Mouse (Mus musculus) 3134 (cell line): ENCODE measurements around the gene Bik.
A peak's percentile ranks its signal among the peaks of the same experiment; 100 is the strongest.

Experiments used
- DNase-seq: peaks from one replicate; pipeline ENCODE4 v3.0.0-alpha.2; 2011; ENCODE audit warnings: low spot score; ENCODE audit not compliant: insufficient read length; ENCODE audit errors: extremely low read depth

The Bik gene

DNA sequence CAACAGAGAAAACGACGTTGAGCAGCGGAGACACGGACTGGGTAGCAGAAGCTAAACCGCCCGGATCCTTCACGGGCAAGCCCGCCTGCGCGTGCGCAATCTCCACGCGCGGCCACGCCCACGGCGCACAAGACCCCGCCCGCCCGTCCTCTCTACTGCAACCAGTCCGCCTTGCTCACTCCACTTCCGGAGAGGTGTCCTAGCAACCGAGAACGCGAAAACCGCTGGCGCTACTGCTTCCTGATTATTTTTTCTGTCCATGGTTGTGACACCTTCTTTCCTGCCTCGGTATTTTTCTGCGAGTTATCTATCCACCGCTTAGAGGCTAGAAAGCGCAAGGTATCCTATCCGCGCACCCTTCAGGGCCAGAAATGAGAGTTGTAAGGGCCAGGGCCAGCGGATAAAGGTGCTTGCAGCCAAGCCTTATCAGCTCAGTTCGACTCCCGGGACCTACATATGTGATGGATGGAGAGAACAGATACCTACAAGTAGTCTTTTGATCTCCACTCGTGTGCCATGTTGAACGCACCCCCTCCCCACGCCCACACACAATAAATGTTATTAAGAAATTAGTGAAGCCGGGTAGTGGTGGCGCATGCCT lies 15.8 kb upstream of the Bik start, which contains the start of gene Ttll1:
TSS of gene Ttll1 (minus strand) at position 89 of the 601 bp plus-strand sequence.
- peak; percentile 96 for DNase-seq

DNA sequence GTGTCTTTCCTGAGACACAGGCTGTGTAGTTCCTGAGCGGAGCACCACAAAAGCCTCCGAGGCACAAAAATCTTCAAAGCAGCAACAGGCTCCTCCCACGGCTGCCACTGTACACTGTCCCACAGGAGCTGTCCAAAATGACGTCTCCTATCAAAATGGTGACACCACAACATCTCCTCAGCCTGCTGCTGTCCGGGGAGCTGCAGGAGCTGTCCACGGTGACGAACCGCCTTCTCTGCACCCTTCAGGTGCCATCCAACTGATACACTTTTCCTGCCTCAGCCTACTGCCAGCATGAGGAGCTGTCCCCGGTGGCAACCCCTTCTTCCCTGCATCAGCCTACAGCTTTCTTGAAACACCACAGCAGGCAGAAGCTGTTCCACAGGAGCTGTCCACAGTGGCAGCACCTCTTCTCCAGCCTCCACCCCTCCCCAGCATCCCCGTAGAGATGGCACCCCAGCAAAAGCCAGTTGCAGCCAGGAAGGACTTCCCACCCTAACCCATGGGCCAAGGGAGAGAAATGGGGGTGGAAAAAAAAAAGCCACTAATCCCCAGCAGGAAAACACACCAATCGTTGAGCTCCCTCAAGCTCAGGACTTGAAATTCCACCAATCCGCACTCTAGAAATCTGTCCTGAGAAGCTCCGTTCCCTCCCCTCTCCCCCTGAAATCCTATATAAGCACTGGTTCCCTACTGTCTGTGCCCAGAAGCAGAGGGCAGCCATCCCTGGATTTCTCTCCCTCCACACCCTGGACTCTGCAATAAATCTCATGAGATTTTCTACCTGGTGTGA lies 14.0 kb upstream of the Bik start:
- DNase-seq, result no peak

GRCm38 (mm10) chr15:83515018-83515417 lies 11.6 kb upstream of the Bik start:
- DNase-seq, result no peak

DNA sequence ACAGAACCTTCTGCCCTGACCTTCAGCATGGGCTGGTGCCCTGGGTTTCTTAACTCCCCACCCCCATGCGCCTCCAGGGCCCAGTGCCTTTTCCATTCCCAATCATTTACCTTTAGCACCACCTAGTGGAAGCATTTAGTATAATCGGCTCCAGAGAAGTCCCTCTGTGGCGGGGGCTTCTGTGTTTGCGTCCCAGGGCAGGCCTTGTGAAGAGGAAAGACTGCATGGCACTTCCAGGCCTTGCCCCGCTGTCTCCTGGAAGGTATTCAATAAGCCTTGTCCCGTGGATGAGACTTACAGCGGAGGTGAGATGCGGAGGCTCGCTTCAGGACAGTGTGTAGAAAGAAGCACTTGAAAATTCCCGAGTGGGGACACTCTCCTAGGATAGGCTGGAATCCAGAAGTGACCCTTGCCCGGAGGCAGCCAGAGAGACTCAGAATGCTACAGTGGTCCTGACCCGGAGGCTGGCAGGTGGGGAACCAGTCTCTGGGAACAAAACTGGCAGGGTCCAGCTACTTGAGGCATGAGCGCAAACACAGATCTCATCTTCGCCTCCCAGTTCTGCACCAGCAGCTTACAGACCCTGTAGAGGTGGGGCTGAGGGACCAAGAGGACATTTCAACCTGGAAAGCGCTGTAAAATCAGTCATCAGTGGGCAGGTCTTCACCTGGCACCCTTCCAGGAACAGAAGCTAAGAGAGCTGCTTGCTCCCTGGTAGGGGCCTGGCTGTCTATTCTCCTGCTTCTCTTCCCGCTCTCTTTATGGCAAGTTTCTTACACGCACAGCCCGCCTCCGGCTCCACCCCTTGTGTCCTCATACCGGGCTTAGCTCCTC lies 8.2 kb upstream of the Bik start:
- no peak for DNase-seq

- no peak for DNase-seq
Observed at GRCm38 (mm10) chr15:83520861-83521382, 5.7 kb upstream of the Bik start.

DNA sequence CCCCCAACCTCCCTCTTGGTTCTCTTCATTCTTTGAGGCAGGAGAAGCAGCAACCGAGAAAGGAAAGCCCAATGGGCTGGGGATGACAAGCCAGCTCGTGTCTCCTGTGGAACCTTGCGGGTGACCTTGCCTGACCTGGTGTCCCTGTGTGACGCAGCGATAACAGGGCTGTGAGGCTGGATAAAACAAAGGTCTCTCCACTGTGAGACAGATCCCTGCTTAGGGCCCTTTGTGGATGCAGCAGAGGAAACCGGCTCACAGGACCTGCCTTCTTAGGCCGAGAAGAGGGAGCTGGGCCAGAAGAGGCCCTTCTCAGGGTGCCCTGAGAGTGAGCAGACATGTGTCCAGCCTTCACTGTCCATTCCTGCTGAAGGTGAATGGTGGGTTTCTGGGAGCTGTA lies 3.5 kb upstream of the Bik start:
- no peak for DNase-seq

DNA sequence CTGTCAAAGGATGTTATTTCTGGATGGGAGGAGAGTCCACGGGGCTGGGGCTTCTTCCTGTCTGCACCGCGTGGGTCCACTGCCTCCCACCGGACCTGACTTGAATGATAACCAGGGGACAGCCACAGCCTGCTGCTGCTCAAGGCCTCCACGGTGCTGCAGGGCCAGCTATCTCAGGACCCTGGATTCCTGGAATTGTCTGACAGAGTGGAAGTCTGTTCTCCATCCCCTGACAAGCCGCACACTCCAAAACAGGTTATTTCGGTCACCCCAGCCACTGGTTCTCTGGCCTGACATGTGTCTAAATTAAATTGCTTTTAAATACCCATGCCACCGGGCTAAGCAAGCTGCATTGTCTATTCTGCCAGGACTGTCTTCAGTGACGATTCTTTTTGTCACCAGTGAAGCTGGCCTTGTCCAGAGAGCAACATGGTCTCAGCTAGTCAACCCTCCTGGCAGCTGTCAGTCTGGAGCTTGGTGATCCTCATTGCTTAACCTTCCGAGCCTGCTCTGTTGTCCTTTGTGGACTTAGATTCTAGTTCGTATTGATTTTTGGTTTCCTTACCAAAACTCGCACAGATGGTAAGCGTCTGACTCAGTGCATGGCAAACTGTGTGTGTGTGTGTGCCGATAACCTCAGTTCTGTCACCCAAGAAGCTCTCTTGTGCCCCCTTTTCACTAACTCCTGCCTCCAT lies 2.9 kb upstream of the Bik start:
- no peak for DNase-seq

GRCm38 (mm10) chr15:83524333-83524729 lies 2.3 kb upstream of the Bik start:
- no peak for DNase-seq

- no peak for DNase-seq
Observed at GRCm38 (mm10) chr15:83527092-83527437, 403 bp downstream of the Bik start.

GRCm38 (mm10) chr15:83527747-83528146 lies 1.1 kb downstream of the Bik start:
- no peak for DNase-seq

DNA sequence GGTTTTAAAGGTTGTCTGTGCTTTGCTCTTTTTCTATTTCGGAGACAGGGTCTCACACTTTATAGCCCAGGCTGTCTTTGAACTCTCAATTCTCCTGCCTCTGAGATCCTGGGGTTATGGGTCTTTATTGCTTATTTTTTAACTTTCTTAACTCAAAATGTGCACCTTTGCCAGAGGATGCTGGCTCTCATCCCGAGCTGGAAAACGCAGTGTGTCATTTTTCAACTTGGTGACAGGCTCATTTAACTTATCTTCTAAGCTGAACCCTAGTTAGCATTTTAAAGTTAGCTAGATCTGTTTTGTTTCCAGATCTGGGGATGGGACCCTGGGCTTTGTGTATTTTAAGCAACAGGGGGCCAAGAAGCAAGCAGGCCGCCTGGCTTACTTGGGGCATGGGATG lies 2.2 kb downstream of the Bik start:
- no peak for DNase-seq

DNA sequence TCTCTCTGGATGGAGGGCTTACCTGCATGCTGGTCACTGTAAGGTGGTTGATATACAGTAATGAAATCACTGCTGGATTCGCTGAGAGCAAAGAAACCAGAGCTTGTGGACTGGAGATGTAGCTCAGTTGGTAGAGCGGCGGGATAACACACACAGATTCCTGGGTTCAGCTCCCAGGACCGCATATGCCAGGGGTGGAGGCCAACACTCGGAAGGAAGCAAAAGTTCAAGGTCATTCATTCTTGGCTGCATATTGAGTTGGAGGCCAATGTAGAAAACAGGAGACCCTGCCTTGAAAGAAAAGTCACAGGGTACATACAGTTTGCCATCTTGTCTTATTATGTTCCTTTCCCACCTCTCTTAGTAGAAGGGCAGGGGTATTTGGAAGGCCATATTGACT lies 3.1 kb downstream of the Bik start:
- no peak for DNase-seq

GRCm38 (mm10) chr15:83530233-83530632 lies 3.6 kb downstream of the Bik start:
- DNase-seq, result no peak

GRCm38 (mm10) chr15:83530688-83531087 lies 4.0 kb downstream of the Bik start:
- DNase-seq, result no peak

DNA sequence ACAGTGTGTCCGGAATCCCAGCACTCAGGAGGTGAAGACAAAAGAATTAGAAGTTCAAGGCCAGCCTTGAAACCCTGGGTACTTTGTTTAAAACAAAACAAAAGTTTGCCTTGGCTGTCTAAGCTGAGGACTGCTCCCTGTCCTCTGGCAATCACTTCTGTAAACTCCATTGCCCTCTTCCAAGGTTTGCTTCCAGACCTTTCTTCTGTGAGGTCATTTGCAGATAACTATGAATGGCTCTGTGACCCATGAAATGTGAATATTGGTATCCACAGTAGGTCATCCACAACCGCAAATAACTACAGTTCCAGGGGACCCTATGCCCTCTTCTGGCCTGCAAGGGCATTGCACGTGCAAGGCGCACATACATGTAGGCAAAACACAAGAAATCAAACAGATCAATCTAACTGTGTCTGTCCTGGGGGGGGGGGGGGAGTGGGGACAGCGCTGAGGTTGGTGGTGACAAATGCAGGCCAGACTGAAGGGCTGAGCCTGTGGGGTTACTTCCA lies 5.4 kb downstream of the Bik start:
- no peak for DNase-seq

DNA sequence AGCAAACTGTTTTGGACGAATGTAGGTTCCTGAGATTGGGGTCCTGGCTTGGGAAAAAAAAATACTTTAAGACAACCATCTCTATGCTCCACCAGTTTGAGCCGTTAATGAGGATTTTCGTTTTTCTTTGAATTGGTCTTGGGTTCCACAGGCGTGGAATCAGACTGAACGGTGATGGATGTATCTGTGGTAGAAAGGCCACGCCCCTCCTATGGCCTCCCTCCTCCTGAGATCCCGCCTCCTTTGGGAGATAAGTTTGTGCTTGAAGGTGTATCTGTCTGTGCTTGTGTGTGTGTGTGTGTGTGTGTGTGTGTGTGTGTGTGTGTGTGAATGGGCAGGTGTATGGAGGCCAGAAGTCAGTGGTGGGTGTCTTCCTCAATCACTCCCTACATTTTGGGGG lies 5.9 kb downstream of the Bik start:
- DNase-seq, result no peak

- peak; percentile 60 for DNase-seq
Observed at GRCm38 (mm10) chr15:83534960-83535889, 8.6 kb downstream of the Bik start.

DNA sequence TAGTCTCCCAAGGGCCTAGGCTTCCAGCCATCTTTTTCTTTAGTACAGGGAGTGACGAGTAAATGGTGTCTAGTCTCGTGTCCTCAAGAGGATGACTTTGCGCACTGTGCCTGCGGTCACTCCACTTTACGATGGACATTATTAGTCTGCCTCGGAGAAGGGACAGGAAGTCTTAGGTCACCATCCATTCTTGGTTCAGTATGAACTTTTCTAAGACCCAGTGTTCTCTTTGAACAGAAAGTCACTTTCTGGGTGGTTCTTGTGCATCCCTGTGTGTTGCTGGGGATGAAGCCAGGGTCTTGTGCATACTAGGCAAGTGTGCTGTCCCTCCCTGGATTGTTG lies 9.2 kb downstream of the Bik start:
- DNase-seq, result no peak

GRCm38 (mm10) chr15:83538855-83539254 lies 12.2 kb downstream of the Bik start:
- DNase-seq, result no peak

DNA sequence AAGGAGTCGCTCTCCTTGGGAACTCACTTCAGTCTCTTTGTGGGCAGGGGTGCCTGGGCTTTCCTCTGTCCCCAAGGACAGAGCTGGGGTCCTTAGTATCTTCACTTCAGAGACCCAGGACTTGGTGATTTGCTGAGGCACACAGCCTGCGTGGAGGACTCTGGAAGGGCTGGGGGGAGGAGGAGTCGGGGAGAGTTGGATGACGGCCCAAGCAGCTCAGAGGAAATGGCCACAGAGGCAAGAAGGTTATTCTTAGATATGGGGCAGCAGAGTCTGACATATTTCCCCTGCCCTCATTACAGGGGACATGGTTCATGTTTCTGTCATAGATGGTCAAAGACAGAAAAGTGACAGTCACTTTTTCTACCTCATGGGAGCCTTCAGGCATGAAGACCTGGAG lies 13.2 kb downstream of the Bik start:
- DNase-seq, result no peak
